Mouse (Mus musculus): ENCODE results near the gene 1700025C18Rik.

GRCm38 (mm10) chr2:165068806-165069205 is 21.7 kb downstream of the 1700025C18Rik start:
- TF ChIP-seq CTCF (IDR thresholded peaks at IDR 0.05; ENCODE audit: borderline replicate concordance, insufficient read depth, low read length) (no peak), POLR2A (IDR thresholded peaks at IDR 0.05; ENCODE audit: low read depth, low read length) (no peak)

Measured in embryonic fibroblast, embryonic 13.5 days (primary cell).